Mouse (Mus musculus) forebrain, embryonic 15.5 days (tissue): ENCODE data around the gene Prkca. TPM values are rescaled to one million over a fixed set of nuclear protein-coding genes. Genes with fewer than 3 reads are reported as not detected.
A peak's percentile ranks its signal among the peaks of the same experiment; 100 is the strongest.

Experiments
- ATAC-seq: fragments of 200-750 bp; cut with Nextera tagmentation; replicated peaks from 2 replicates; pipeline ENCODE4 v1.8.0; 2017; ENCODE audit warnings: mild to moderate bottlenecking, moderate TSS enrichment, moderate library complexity
- H3K27ac ChIP-seq: fragments of 300-500 bp; sonication (generic); replicated peaks from 2 replicates; pipeline ENCODE4 v1.5.1; 2015; ENCODE audit warnings: mild to moderate bottlenecking, inconsistent platforms
- H3K27me3 ChIP-seq: fragments of 300-500 bp; sonication (generic); 2 replicates; pipeline ENCODE4 v1.6.1; 2015; ENCODE audit warnings: inconsistent platforms
- H3K36me3 ChIP-seq: fragments of 300-500 bp; sonication (generic); 2 replicates; pipeline ENCODE4 v1.6.1; 2015; ENCODE audit warnings: mild to moderate bottlenecking, inconsistent platforms
- H3K4me1 ChIP-seq: fragments of 300-500 bp; sonication (generic); 2 replicates; pipeline ENCODE4 v1.6.1; 2015; ENCODE audit warnings: inconsistent platforms
- H3K4me2 ChIP-seq: fragments of 300-500 bp; sonication (generic); replicated peaks from 2 replicates; pipeline ENCODE4 v1.6.1; 2015; ENCODE audit warnings: mild to moderate bottlenecking, inconsistent platforms
- H3K4me3 ChIP-seq: fragments of 300-500 bp; sonication (generic); 2 replicates; pipeline ENCODE4 v1.5.1; 2015; ENCODE audit warnings: mild to moderate bottlenecking, inconsistent platforms
- H3K9ac ChIP-seq: fragments of 300-500 bp; sonication (generic); replicated peaks from 2 replicates; pipeline ENCODE4 v1.6.1; 2015; ENCODE audit warnings: mild to moderate bottlenecking, inconsistent platforms
- H3K9me3 ChIP-seq: fragments of 300-500 bp; sonication (generic); 2 replicates; pipeline ENCODE4 v1.6.1; 2016; ENCODE audit warnings: inconsistent platforms
- WGBS: fragments of 180-500 bp; shearing (Covaris S2); methylation state at CpG from one replicate; pipeline ENCODE4 v1.1.7; 2015; ENCODE audit warnings: mixed read lengths; 5-methylcytosine and 5-hydroxymethylcytosine counted together
- polyA plus RNA-seq: library from polyadenylated mRNA; unstranded; fragments of >200 nt; fragmentation: Nextera tagmentation; extraction: Ambion mirVana; gene quantifications from 2 replicates; pipeline ENCODE4 v1.2.1, GENCODE M21; 2015

Gene Prkca
- polyA plus RNA-seq, 1 experiment from 2014 or later: 8.0 TPM

- H3K4me1 ChIP-seq: peaks cover 8% of the 10 kb centered on the region
- 94% methylated on average over 5 of the region's 5 CpGs for WGBS
- H3K9me3 ChIP-seq: no peaks in the 10 kb centered on the region
- ATAC-seq: no peak
- no peak overlapping the region for H3K4me3 ChIP-seq
- H3K9ac ChIP-seq: no peak overlapping the region
- no peaks in the 10 kb centered on the region for H3K36me3 ChIP-seq
- no peak overlapping the region for H3K4me2 ChIP-seq
- no peaks in the 10 kb centered on the region for H3K27me3 ChIP-seq
- H3K27ac ChIP-seq: no peak overlapping the region
Measured at GRCm38 (mm10) chr11:108157074-108157473, 186.7 kb downstream of the Prkca start.

GRCm38 (mm10) chr11:108156107-108156506 lies 187.6 kb downstream of the Prkca start:
- Histone ChIP-seq H3K9ac (no peak overlapping the region), H3K4me2 (no peak overlapping the region), H3K4me3 (no peak overlapping the region), H3K27me3 (no peaks in the 10 kb centered on the region), H3K27ac (no peak overlapping the region), H3K4me1 (peaks cover 14% of the 10 kb centered on the region), H3K9me3 (no peaks in the 10 kb centered on the region), H3K36me3 (no peaks in the 10 kb centered on the region)
- WGBS: 86% methylated on average over 5 of the region's 5 CpGs
- ATAC-seq: no peak

GRCm38 (mm10) chr11:108155088-108155580 lies 188.6 kb downstream of the Prkca start:
- Histone ChIP-seq H3K27ac (no peak overlapping the region), H3K4me3 (no peak overlapping the region), H3K9ac (no peak overlapping the region), H3K36me3 (no peaks in the 10 kb centered on the region), H3K9me3 (no peaks in the 10 kb centered on the region), H3K4me1 (peaks cover 22% of the 10 kb centered on the region), H3K27me3 (no peaks in the 10 kb centered on the region), H3K4me2 (no peak overlapping the region)
- no peak for ATAC-seq
- WGBS: 93% methylated on average over 8 of the region's 8 CpGs

- no peaks in the 10 kb centered on the region for H3K36me3 ChIP-seq
- no peak for ATAC-seq
- H3K9me3 ChIP-seq: no peaks in the 10 kb centered on the region
- H3K4me1 ChIP-seq: peaks cover 26% of the 10 kb centered on the region
- no peak overlapping the region for H3K4me2 ChIP-seq
- no peak overlapping the region for H3K9ac ChIP-seq
- 74% methylated on average over 9 of the region's 9 CpGs for WGBS
- no peak overlapping the region for H3K27ac ChIP-seq
- no peak overlapping the region for H3K4me3 ChIP-seq
- H3K27me3 ChIP-seq: no peaks in the 10 kb centered on the region
Measured at GRCm38 (mm10) chr11:108153997-108154841, 189.5 kb downstream of the Prkca start.

GRCm38 (mm10) chr11:108152591-108152990 lies 191.1 kb downstream of the Prkca start:
- no peaks in the 10 kb centered on the region for H3K27me3 ChIP-seq
- H3K36me3 ChIP-seq: no peaks in the 10 kb centered on the region
- H3K4me2 ChIP-seq: no peak overlapping the region
- no peak overlapping the region for H3K4me3 ChIP-seq
- WGBS: 64% methylated on average over 4 of the region's 4 CpGs
- H3K9ac ChIP-seq: no peak overlapping the region
- ATAC-seq: no peak
- no peak overlapping the region for H3K27ac ChIP-seq
- peaks cover 35% of the 10 kb centered on the region for H3K4me1 ChIP-seq
- no peaks in the 10 kb centered on the region for H3K9me3 ChIP-seq

GRCm38 (mm10) chr11:108150410-108150809 lies 193.3 kb downstream of the Prkca start:
- Histone ChIP-seq H3K4me2 (no peak overlapping the region), H3K4me3 (no peak overlapping the region), H3K9me3 (no peaks in the 10 kb centered on the region), H3K4me1 (peaks cover 52% of the 10 kb centered on the region), H3K27ac (peak overlapping the region; percentile 68), H3K36me3 (no peaks in the 10 kb centered on the region), H3K9ac (no peak overlapping the region), H3K27me3 (no peaks in the 10 kb centered on the region)
- no peak; the same call in 1 of the 2 replicates for ATAC-seq
- WGBS: 29% methylated on average over 7 of the region's 7 CpGs

GRCm38 (mm10) chr11:108149187-108149586 lies 194.5 kb downstream of the Prkca start:
- Histone ChIP-seq H3K4me2 (no peak overlapping the region), H3K9ac (no peak overlapping the region), H3K36me3 (no peaks in the 10 kb centered on the region), H3K27me3 (no peaks in the 10 kb centered on the region), H3K4me1 (peaks cover 59% of the 10 kb centered on the region), H3K27ac (no peak overlapping the region), H3K4me3 (no peak overlapping the region), H3K9me3 (no peaks in the 10 kb centered on the region)
- ATAC-seq: no peak
- 59% methylated on average over 9 of the region's 9 CpGs for WGBS

GRCm38 (mm10) chr11:108148491-108148890 lies 195.2 kb downstream of the Prkca start:
- no peaks in the 10 kb centered on the region for H3K9me3 ChIP-seq
- peaks cover 57% of the 10 kb centered on the region for H3K4me1 ChIP-seq
- no peak overlapping the region for H3K9ac ChIP-seq
- H3K4me2 ChIP-seq: no peak overlapping the region
- 0 out of 2 replicates have a peak overlapping the region, but pooled peaks have one; percentile 2 for H3K27ac ChIP-seq
- WGBS: 25% methylated on average over 4 of the region's 4 CpGs
- no peaks in the 10 kb centered on the region for H3K27me3 ChIP-seq
- no peak for ATAC-seq
- H3K4me3 ChIP-seq: no peak overlapping the region
- H3K36me3 ChIP-seq: no peaks in the 10 kb centered on the region

- peaks cover 47% of the 10 kb centered on the region for H3K4me1 ChIP-seq
- H3K27ac ChIP-seq: peak overlapping the region; percentile 93
- H3K36me3 ChIP-seq: no peaks in the 10 kb centered on the region
- no peaks in the 10 kb centered on the region for H3K27me3 ChIP-seq
- peak; percentile 82 for ATAC-seq
- WGBS: 34% methylated on average over 13 of the region's 13 CpGs
- no peaks in the 10 kb centered on the region for H3K9me3 ChIP-seq
- no peak overlapping the region for H3K4me3 ChIP-seq
- H3K4me2 ChIP-seq: peak overlapping the region; percentile 29
- peak overlapping the region; percentile 20 for H3K9ac ChIP-seq
Measured at GRCm38 (mm10) chr11:108145752-108146496, 197.8 kb downstream of the Prkca start.

- ATAC-seq: no peak
- Histone ChIP-seq H3K9ac (0 out of 2 replicates have a peak overlapping the region, but pooled peaks have one; percentile 20), H3K4me1 (peaks cover 46% of the 10 kb centered on the region), H3K4me2 (no peak overlapping the region), H3K27me3 (no peaks in the 10 kb centered on the region), H3K36me3 (no peaks in the 10 kb centered on the region), H3K9me3 (no peaks in the 10 kb centered on the region), H3K27ac (peak overlapping the region; percentile 93), H3K4me3 (no peak overlapping the region)
- 52% methylated on average over 8 of the region's 8 CpGs for WGBS
Measured at GRCm38 (mm10) chr11:108145128-108145527, 198.6 kb downstream of the Prkca start.

- ATAC-seq: no peak
- Histone ChIP-seq H3K4me1 (peaks cover 45% of the 10 kb centered on the region), H3K27ac (no peak overlapping the region), H3K4me3 (no peak overlapping the region), H3K9me3 (no peaks in the 10 kb centered on the region), H3K27me3 (no peaks in the 10 kb centered on the region), H3K4me2 (no peak overlapping the region), H3K36me3 (no peaks in the 10 kb centered on the region), H3K9ac (no peak overlapping the region)
- 96% methylated on average over 2 of the region's 2 CpGs for WGBS
Measured at GRCm38 (mm10) chr11:108143739-108144138, 200.0 kb downstream of the Prkca start.

- Histone ChIP-seq H3K9ac (no peak overlapping the region), H3K27ac (no peak overlapping the region; the same call in 1 of the 2 replicates), H3K36me3 (no peaks in the 10 kb centered on the region), H3K4me2 (no peak overlapping the region), H3K9me3 (no peaks in the 10 kb centered on the region), H3K27me3 (no peaks in the 10 kb centered on the region), H3K4me1 (peaks cover 42% of the 10 kb centered on the region), H3K4me3 (no peak overlapping the region)
- 76% methylated on average over 7 of the region's 7 CpGs for WGBS
- ATAC-seq: no peak
Measured at GRCm38 (mm10) chr11:108140028-108140427, 203.7 kb downstream of the Prkca start.
